Mouse (Mus musculus) neural tube, embryonic 15.5 days (tissue): ENCODE measurements at regions not wholly inside any gene's neighbourhood (a gene's known extent, or its start where the extent isn't known, plus 50 kb on each side); places are given as distances from the start of the nearest gene placed in this dataset.

Source experiments
- ATAC-seq: fragments of 200-750 bp; cut with Nextera tagmentation; 2 replicates; pipeline ENCODE4 v1.8.0; 2017; ENCODE audit warnings: mild to moderate bottlenecking, moderate TSS enrichment, moderate library complexity; ENCODE audit not compliant: low FRiP score
- H3K27ac ChIP-seq: fragments of 300-500 bp; sonication (generic); replicated peaks from 2 replicates; pipeline ENCODE4 v1.5.1; 2015; ENCODE audit warnings: mild to moderate bottlenecking, inconsistent platforms
- H3K27me3 ChIP-seq: fragments of 300-500 bp; sonication (generic); replicated peaks from 2 replicates; pipeline ENCODE4 v1.6.1; 2015; ENCODE audit warnings: inconsistent platforms
- H3K36me3 ChIP-seq: fragments of 300-500 bp; sonication (generic); 2 replicates; pipeline ENCODE4 v1.6.1; 2015; ENCODE audit warnings: inconsistent platforms
- H3K4me1 ChIP-seq: fragments of 300-500 bp; sonication (generic); 2 replicates; pipeline ENCODE4 v1.6.1; 2015; ENCODE audit warnings: inconsistent platforms
- H3K4me2 ChIP-seq: fragments of 300-500 bp; sonication (generic); 2 replicates; pipeline ENCODE4 v1.6.1; 2015; ENCODE audit warnings: inconsistent platforms, mild to moderate bottlenecking, moderate library complexity
- H3K4me3 ChIP-seq: fragments of 300-500 bp; sonication (generic); replicated peaks from 2 replicates; pipeline ENCODE4 v1.5.1; 2015; ENCODE audit warnings: mild to moderate bottlenecking, inconsistent platforms
- H3K9ac ChIP-seq: fragments of 300-500 bp; sonication (generic); replicated peaks from 2 replicates; pipeline ENCODE4 v1.6.1; 2015; ENCODE audit warnings: mild to moderate bottlenecking, inconsistent platforms
- H3K9me3 ChIP-seq: fragments of 300-500 bp; sonication (generic); replicated peaks from 2 replicates; pipeline ENCODE4 v1.6.1; 2016; ENCODE audit warnings: inconsistent platforms
- whole genome bisulfite sequencing: fragments of 180-500 bp; shearing (Covaris S2); methylation state at CpG from one replicate; pipeline ENCODE4 v1.1.7; 2015; ENCODE audit warnings: mixed read lengths; 5-methylcytosine and 5-hydroxymethylcytosine counted together

DNA sequence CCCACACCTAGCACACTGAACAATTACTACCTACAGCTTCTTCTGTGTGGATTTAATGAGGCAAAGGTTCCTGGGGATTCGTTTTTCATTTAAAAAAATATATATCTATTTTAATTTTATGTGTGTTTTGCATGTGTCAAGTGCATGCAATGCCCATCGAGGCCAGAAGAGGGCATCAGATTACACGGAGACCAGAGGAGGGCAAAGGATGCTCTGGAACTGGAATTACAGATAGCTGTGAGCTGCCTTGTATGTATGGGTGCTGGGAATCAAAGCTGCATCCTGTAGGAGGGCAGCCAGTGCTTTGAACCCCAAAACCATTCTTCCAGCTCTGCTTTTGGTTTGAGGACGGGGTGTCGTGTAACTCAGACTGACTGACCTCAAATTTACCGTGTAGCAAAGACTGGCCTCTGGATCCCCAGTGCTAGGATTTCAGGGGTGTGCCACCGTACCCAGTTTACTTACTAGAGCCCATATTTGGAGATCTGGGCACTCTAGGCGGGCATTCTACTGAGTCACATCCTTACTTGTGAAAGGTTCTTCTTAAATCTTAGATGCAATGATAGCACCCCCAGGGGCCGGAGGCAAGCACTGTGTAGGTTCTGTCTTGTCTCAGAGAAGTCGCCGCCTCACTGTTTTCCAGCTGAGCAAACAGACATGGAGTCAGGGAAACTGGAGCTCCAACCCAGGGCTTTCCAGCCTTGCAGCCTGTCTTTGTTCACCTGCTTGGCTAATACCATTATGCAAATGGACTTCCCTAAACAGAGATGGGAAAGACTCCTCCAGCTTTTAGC, 225.6 kb upstream of the Nfe2l3 start:
- 14% methylated on average over 11 of the region's 11 CpGs for WGBS
- Histone ChIP-seq H3K9me3 (no peaks in the 10 kb centered on the region), H3K27me3 (no peaks in the 10 kb centered on the region), H3K36me3 (no peaks in the 10 kb centered on the region), H3K4me1 (peaks cover 24% of the 10 kb centered on the region), H3K9ac (no peak overlapping the region), H3K27ac (0 out of 2 replicates have a peak overlapping the region, but pooled peaks have one; percentile 33), H3K4me3 (0 out of 2 replicates have a peak overlapping the region, but pooled peaks have one; percentile 6), H3K4me2 (0 out of 2 replicates have a peak overlapping the region, but pooled peaks have one; percentile 47)
- ATAC-seq = 0 out of 2 replicates have a peak, but pooled peaks have one; percentile 1

DNA sequence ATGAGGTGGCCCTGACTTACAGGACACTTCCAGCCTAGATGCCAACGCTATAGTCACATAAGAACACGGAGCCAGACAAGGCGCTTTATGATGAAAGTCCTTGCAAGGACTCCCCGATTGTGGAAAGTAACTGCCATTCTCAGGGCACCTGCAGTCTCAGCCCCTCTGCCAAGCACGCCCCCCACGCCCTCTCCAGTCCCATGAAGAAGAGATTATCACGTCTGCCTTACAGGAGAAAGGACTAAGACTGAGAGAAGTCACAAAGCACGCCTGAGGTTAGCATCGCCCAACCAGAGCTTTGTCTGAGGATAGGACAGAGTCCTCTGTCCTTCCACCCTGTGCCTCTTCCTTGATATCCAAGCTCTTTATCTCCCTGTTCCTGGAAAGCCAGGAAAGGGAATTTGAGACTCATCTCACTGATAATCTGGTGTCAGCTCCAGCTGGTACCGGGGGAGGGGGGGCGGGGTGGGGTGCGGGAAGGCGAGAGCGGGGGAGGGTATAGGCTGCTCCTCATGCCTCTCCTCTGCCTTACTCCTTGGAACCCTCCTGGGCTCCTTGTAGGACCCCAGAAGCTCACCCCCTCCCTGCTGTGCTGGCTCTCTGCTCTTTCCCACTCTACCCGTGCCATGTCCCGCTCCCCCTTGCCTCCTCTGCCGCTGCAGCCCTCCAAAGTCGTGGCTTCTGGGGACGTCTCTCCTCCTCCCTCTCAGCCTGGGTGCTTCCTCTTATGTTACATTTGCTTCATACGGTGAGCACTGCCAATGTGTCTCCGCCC, 224.7 kb upstream of the Nfe2l3 start:
- H3K4me3 ChIP-seq = 0 out of 2 replicates have a peak overlapping the region, but pooled peaks have one; percentile 6

GRCm38 (mm10) chr6:51208660-51209396, 223.6 kb upstream of the Nfe2l3 start:
- H3K9ac ChIP-seq = no peak overlapping the region
- H3K4me2 ChIP-seq = no peak overlapping the region
- WGBS = 3% methylated on average over 6 of the region's 6 CpGs
- H3K4me3 ChIP-seq = no peak overlapping the region
- no peak overlapping the region for H3K27ac ChIP-seq
- H3K9me3 ChIP-seq = no peaks in the 10 kb centered on the region
- H3K36me3 ChIP-seq = no peaks in the 10 kb centered on the region
- no peaks in the 10 kb centered on the region for H3K27me3 ChIP-seq
- peaks cover 27% of the 10 kb centered on the region for H3K4me1 ChIP-seq
- peak; percentile 77; the same call in 1 of the 2 replicates for ATAC-seq

More for the DNA sequence above, 224.7 kb upstream of the Nfe2l3 start:
- H3K36me3 ChIP-seq = no peaks in the 10 kb centered on the region
- H3K4me1 ChIP-seq = peaks cover 24% of the 10 kb centered on the region
- H3K27me3 ChIP-seq = no peaks in the 10 kb centered on the region
- 0 out of 2 replicates have a peak overlapping the region, but pooled peaks have one; percentile 21 for H3K9ac ChIP-seq
- ATAC-seq = peak; percentile 48
- peak overlapping the region; percentile 47 for H3K4me2 ChIP-seq
- 4% methylated on average over 21 of the region's 21 CpGs for WGBS
- H3K9me3 ChIP-seq = no peaks in the 10 kb centered on the region
- peak overlapping the region; percentile 43 for H3K27ac ChIP-seq

DNA sequence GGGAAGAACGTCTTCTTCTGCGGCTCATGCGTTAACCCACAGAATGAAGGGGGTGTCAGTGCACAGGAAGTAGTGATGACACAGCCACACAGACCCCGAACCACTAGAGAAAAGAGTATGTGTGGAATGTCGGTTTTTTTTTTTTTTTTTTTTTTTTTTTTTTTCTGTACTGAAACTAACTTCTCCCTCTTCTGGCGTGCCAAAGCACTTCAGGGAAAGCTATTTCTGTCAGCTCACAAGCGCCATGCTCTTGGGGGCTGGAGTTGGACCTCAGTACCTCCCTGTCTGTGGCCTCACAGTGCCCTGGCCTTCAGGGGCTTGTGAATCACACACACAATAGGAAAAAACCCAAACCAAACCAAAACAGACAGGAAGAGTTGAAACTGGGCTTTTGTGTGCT, 221.1 kb upstream of the Nfe2l3 start:
- no peak overlapping the region for H3K9ac ChIP-seq
- ATAC-seq = no peak
- 53% methylated on average over 7 of the region's 7 CpGs for WGBS
- no peaks in the 10 kb centered on the region for H3K36me3 ChIP-seq
- no peak overlapping the region for H3K27ac ChIP-seq
- no peak overlapping the region for H3K4me2 ChIP-seq
- peaks cover 28% of the 10 kb centered on the region for H3K4me1 ChIP-seq
- no peaks in the 10 kb centered on the region for H3K9me3 ChIP-seq
- no peak overlapping the region for H3K4me3 ChIP-seq
- H3K27me3 ChIP-seq = no peaks in the 10 kb centered on the region

GRCm38 (mm10) chr6:51212216-51212615, 220.3 kb upstream of the Nfe2l3 start:
- Histone ChIP-seq H3K9ac (no peak overlapping the region), H3K4me2 (no peak overlapping the region), H3K36me3 (no peaks in the 10 kb centered on the region), H3K27me3 (no peaks in the 10 kb centered on the region), H3K4me1 (peaks cover 25% of the 10 kb centered on the region), H3K27ac (no peak overlapping the region), H3K4me3 (no peak overlapping the region), H3K9me3 (no peaks in the 10 kb centered on the region)
- WGBS = 73% methylated on average over 8 of the region's 8 CpGs
- ATAC-seq = no peak

DNA sequence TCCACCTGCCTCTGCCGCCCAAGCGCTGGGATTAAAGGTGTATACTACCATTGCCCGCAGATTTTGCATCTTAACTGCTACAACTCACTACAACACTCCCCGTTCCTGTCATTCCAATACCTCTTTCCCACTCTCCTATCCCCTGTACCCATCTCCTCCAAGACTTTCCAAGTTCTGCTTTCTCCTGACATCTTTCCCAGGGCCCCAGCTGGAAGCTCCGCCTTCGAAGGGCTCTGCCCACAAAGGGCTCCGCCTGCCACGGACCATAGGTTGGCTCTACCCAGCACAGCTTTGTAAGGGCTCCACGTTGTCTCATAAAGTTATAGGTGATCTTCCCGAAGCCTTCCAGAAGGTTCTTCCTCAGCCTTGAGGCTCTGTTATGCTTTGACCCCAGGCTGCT, 217.1 kb upstream of the Nfe2l3 start:
- no peaks in the 10 kb centered on the region for H3K36me3 ChIP-seq
- H3K9me3 ChIP-seq = no peaks in the 10 kb centered on the region
- H3K9ac ChIP-seq = no peak overlapping the region
- WGBS = 86% methylated on average over 10 of the region's 10 CpGs
- no peak overlapping the region for H3K4me3 ChIP-seq
- peaks cover 11% of the 10 kb centered on the region; the same call in 1 of the 2 replicates for H3K4me1 ChIP-seq
- no peak overlapping the region for H3K27ac ChIP-seq
- no peaks in the 10 kb centered on the region for H3K27me3 ChIP-seq
- no peak overlapping the region for H3K4me2 ChIP-seq
- no peak for ATAC-seq

DNA sequence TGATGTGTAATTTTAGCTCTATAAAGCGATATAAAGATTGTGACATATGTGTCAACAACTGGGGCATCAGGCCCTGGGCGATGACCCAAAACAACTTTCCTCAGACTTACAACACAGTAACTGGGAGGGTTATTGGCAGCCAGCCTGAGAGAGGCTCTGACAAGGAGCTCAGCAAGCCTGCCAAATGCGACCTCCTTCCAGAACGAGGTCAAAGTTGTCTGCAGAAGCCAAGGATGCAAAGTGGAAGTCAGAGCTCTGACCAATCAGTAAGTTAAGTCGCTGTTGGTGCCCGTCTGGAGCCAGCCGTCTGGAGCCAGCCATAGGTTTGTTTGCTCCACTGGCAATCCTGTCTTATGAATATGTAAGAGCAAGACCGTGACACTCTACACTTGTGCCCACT, 216.0 kb upstream of the Nfe2l3 start:
- ATAC-seq = no peak

GRCm38 (mm10) chr6:51219691-51220090, 212.8 kb upstream of the Nfe2l3 start:
- H3K9me3 ChIP-seq = no peaks in the 10 kb centered on the region
- no peak overlapping the region for H3K4me3 ChIP-seq
- H3K4me2 ChIP-seq = no peak overlapping the region
- no peak overlapping the region for H3K27ac ChIP-seq
- ATAC-seq = no peak
- no peak overlapping the region for H3K9ac ChIP-seq
- WGBS = 66% methylated on average over 12 of the region's 12 CpGs
- H3K27me3 ChIP-seq = no peaks in the 10 kb centered on the region
- no peaks in the 10 kb centered on the region for H3K36me3 ChIP-seq
- 0 out of 2 replicates have a peak, but pooled peaks cover 3% of the 10 kb centered on the region for H3K4me1 ChIP-seq

More for the DNA sequence above, 216.0 kb upstream of the Nfe2l3 start:
- H3K27ac ChIP-seq = no peak overlapping the region
- H3K4me1 ChIP-seq = peaks cover 7% of the 10 kb centered on the region; the same call in 1 of the 2 replicates
- H3K4me2 ChIP-seq = no peak overlapping the region
- no peaks in the 10 kb centered on the region for H3K36me3 ChIP-seq
- H3K9me3 ChIP-seq = no peaks in the 10 kb centered on the region
- WGBS = 46% methylated on average over 8 of the region's 8 CpGs
- H3K27me3 ChIP-seq = no peaks in the 10 kb centered on the region
- no peak overlapping the region for H3K4me3 ChIP-seq
- no peak overlapping the region for H3K9ac ChIP-seq

DNA sequence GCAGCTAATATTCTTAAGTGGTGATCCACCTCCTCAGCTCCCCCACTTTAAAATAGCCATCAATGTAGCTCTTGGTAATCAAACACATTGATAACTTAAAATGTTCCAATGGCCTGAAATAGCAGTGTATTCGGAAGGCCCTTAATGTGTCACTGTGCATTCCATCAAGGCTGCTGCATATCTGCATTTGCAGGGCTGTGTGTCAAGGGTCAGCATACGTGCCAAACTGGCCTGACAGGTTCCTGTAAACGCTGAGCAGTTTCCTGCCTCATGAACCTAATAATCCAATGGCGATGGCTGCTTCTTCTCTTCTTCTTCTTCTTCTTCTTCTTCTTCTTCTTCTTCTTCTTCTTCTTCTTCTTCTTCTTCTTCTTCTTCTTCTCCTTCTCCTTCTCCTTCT, 211.7 kb upstream of the Nfe2l3 start:
- Histone ChIP-seq H3K4me1 (0 out of 2 replicates have a peak, but pooled peaks cover 3% of the 10 kb centered on the region), H3K9me3 (no peaks in the 10 kb centered on the region), H3K4me2 (no peak overlapping the region), H3K27me3 (no peaks in the 10 kb centered on the region), H3K4me3 (no peak overlapping the region), H3K9ac (no peak overlapping the region), H3K27ac (no peak overlapping the region), H3K36me3 (no peaks in the 10 kb centered on the region)
- WGBS = 80% methylated on average over 4 of the region's 4 CpGs
- no peak for ATAC-seq

DNA sequence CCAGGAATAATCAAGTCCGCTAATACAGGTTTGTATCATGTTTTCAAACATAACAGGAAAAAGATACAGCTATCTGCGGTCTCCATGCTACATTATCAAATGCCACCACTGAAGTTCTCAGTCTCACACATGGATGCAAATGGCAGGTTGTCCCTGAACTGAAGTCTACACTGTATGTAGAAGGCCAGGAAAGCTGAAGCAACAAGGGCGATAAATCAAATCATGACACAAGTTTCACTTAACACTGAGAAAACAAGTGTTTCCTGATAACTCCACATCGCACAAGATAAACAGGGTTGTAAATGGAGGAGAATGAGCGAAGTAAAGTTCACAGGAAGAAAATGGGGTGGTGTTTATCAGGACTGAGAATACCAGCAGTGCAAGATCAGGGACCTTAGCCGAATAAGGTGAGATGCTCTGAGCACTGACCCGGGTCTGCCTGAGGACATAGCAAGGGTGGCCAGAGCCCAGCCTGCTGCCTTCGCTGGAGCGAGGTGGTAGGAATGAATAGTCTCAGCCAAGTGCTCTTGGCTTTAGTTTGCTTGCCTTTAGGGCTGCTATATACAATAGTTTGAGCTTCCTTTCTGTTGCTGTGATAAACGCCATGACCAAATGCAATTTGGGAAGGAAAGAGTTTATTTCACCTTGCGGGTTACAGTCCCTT, 196.3 kb upstream of the Nfe2l3 start:
- Histone ChIP-seq H3K9me3 (peaks cover 2% of the 10 kb centered on the region; the same call in 1 of the 2 replicates), H3K4me3 (no peak overlapping the region), H3K27me3 (no peaks in the 10 kb centered on the region), H3K4me2 (no peak overlapping the region), H3K4me1 (no peaks in the 10 kb centered on the region), H3K36me3 (no peaks in the 10 kb centered on the region), H3K27ac (no peak overlapping the region), H3K9ac (no peak overlapping the region)
- ATAC-seq = no peak
- 90% methylated on average over 11 of the region's 11 CpGs for WGBS

GRCm38 (mm10) chr6:51240039-51240438, 192.4 kb upstream of the Nfe2l3 start:
- ATAC-seq = no peak
- Histone ChIP-seq H3K4me2 (no peak overlapping the region), H3K36me3 (no peaks in the 10 kb centered on the region), H3K4me3 (no peak overlapping the region), H3K9me3 (peaks cover 5% of the 10 kb centered on the region), H3K27ac (no peak overlapping the region), H3K4me1 (no peaks in the 10 kb centered on the region), H3K27me3 (no peaks in the 10 kb centered on the region), H3K9ac (no peak overlapping the region)
- 90% methylated on average over 3 of the region's 3 CpGs for WGBS
